In genomic region chr1:137901211-137901610, GRCm38 (mm10) we compare ENCODE assay signal across 8 mouse cellular contexts.
A peak's percentile ranks its signal among the peaks of the same experiment; 100 is the strongest.
DNase-seq lines count a peak whose midpoint lies in the region; ATAC-seq and TF ChIP-seq lines count a peak whose summit lies in the region.

No protein-coding gene starts in this region.

- WGBS in neural tube, embryonic 11.5 days, result 51% methylated on average over 5 of the region's 5 CpGs
- WGBS in liver, embryonic 14.5 days (ENCODE audit: insufficient replicate concordance), result 63% methylated on average over 5 of the region's 5 CpGs

- no peak for TF ChIP-seq EP300 in liver, embryonic 14.5 days (IDR thresholded peaks at IDR 0.05; ENCODE audit: low read depth)

- no peak for DNase-seq in gastrocnemius, adult 2 months
- DNase-seq in gastrocnemius, adult 8-10 months (ENCODE audit: low spot score in 2 of 2), result no peak
- DNase-seq in neural tube, embryonic 11.5 days (ENCODE audit: low spot score), result no peak
- DNase-seq in neural tube, embryonic 10.5 days (ENCODE audit: extremely low spot score, low spot score), result no peak
- no peak for DNase-seq in liver, embryonic 14.5 days (ENCODE audit: low read depth in 3 of 3, low spot score in 3 of 3)
- DNase-seq in testis, postnatal 10 days (ENCODE audit: low spot score), result no peak

- intact Hi-C loops in gastrocnemius, adult 2 months (cut with DNase I), result no loop called here

- H3K4me2 ChIP-seq in neural tube, embryonic 11.5 days (ENCODE audit: low read depth), result peak overlapping the region; percentile 47
- H3K4me2 ChIP-seq in liver, embryonic 14.5 days (ENCODE audit: low read depth), result peak overlapping the region; percentile 85

- no peak for TF ChIP-seq CTCF in gastrocnemius, adult 2 months (IDR thresholded peaks at IDR 0.05)
- no peak for TF ChIP-seq CTCF in liver, embryonic 14.5 days (IDR thresholded peaks at IDR 0.05; ENCODE audit: low read depth)

- no peaks in the 10 kb centered on the region for H3K27me3 ChIP-seq in neural tube, embryonic 11.5 days (ENCODE audit: control insufficient read depth, insufficient read depth, low read length)
- no peaks in the 10 kb centered on the region for H3K27me3 ChIP-seq in liver, embryonic 14.5 days (ENCODE audit: control insufficient read depth, insufficient read depth, low read length)

- H3K9ac ChIP-seq in neural tube, embryonic 11.5 days (ENCODE audit: low read length), result peak overlapping the region; percentile 96
- H3K9ac ChIP-seq in liver, embryonic 14.5 days (replicated peaks), result no peak overlapping the region

- no peak for ATAC-seq in neural tube, embryonic 11.5 days (ENCODE audit: insufficient read depth, low FRiP score, low TSS enrichment)
- no peak for ATAC-seq in liver, embryonic 14.5 days (ENCODE audit: insufficient read depth)
- ATAC-seq in megakaryocyte-erythroid progenitor cell, adult 5-6 weeks (replicated peaks; ENCODE audit: low FRiP score, low TSS enrichment, poor library complexity, severe bottlenecking), result no peak
- no peak for ATAC-seq in monocyte, adult 5-6 weeks (replicated peaks; ENCODE audit: insufficient number of reproducible peaks, low FRiP score, low TSS enrichment, poor library complexity, severe bottlenecking)

- no peaks in the 10 kb centered on the region for H3K36me3 ChIP-seq in neural tube, embryonic 11.5 days (ENCODE audit: control insufficient read depth, insufficient read depth, low read length)
- no peaks in the 10 kb centered on the region for H3K36me3 ChIP-seq in liver, embryonic 14.5 days (replicated peaks; ENCODE audit: control insufficient read depth, insufficient read depth, low read depth)

- peaks cover 13% of the 10 kb centered on the region for H3K4me1 ChIP-seq in neural tube, embryonic 11.5 days (ENCODE audit: control insufficient read depth, insufficient read depth, low read length)
- peaks cover 2 to 5% of the 10 kb centered on the region in 2 experiments; a peak in 2 of 4 replicates for H3K4me1 ChIP-seq in liver, embryonic 14.5 days (replicated peaks; ENCODE audit: control insufficient read depth in 2 of 2, insufficient read depth in 2 of 2, low read length in 1 of 2)

- peak overlapping the region; percentile 83 for H3K27ac ChIP-seq in gastrocnemius, adult 2 months
- peak overlapping the region; percentile 91; the same call in 1 of the 2 replicates for H3K27ac ChIP-seq in neural tube, embryonic 11.5 days (ENCODE audit: low read depth, low read length)
- no peak overlapping the region for H3K27ac ChIP-seq in liver, embryonic 14.5 days

- H3K4me3 ChIP-seq in gastrocnemius, adult 2 months, result peak overlapping the region; percentile 80
- H3K4me3 ChIP-seq in neural tube, embryonic 11.5 days (ENCODE audit: low read depth, low read length), result peak overlapping the region; percentile 83
- peak overlapping the region in 1 of 2 experiments; percentile 64; a peak in 2 of 4 replicates for H3K4me3 ChIP-seq in liver, embryonic 14.5 days (ENCODE audit: insufficient read depth in 1 of 2, low read depth in 2 of 2, low read length in 2 of 2)

- H3K9me3 ChIP-seq in neural tube, embryonic 11.5 days (ENCODE audit: control insufficient read depth, low read length), result no peaks in the 10 kb centered on the region
- no peaks in the 10 kb centered on the region for H3K9me3 ChIP-seq in liver, embryonic 14.5 days (ENCODE audit: control insufficient read depth, low read length)
